Mouse (Mus musculus) embryo, embryonic 11.5 days (tissue): ENCODE measurements around the gene Palm3.
A peak's percentile ranks its signal among the peaks of the same experiment; 100 is the strongest.
"Not testable (repeated sequence)": the region's sequence is repeated elsewhere in the genome, so short reads cannot be mapped to it uniquely, and the experiment has no call there.

Experiments used
- DNase-seq: peaks from one replicate; pipeline ENCODE4 v3.0.0-alpha.2; 2012; ENCODE audit warnings: low read depth, low spot score

The Palm3 gene

DNA sequence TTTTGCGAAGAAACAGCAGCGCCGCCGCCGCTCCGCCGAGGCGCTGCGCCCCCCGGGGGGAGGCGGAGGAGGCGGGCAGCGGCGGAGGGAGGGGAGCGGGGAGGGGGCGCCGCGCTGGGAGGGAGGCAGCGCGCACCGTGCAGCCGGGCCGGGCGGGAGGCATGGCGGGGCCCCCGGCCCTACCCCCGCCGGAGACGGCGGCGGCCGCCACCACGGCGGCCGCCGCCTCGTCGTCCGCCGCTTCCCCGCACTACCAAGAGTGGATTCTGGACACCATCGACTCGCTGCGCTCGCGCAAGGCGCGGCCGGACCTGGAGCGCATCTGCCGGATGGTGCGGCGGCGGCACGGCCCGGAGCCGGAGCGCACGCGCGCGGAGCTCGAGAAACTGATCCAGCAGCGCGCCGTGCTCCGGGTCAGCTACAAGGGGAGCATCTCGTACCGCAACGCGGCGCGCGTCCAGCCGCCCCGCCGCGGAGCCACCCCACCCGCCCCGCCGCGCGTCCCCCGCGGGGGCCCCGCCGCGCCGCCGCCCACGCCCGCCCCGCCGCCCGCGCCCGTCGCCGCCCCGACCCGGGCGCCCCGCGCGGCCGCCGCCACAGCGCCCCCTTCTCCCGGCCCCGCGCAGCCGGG lies 23.6 kb upstream of the Palm3 start, which contains the start of gene Samd1:
Samd1 (plus strand) TSS at position 162 of the 631 bp plus-strand sequence.
- DNase-seq = no peak

DNA sequence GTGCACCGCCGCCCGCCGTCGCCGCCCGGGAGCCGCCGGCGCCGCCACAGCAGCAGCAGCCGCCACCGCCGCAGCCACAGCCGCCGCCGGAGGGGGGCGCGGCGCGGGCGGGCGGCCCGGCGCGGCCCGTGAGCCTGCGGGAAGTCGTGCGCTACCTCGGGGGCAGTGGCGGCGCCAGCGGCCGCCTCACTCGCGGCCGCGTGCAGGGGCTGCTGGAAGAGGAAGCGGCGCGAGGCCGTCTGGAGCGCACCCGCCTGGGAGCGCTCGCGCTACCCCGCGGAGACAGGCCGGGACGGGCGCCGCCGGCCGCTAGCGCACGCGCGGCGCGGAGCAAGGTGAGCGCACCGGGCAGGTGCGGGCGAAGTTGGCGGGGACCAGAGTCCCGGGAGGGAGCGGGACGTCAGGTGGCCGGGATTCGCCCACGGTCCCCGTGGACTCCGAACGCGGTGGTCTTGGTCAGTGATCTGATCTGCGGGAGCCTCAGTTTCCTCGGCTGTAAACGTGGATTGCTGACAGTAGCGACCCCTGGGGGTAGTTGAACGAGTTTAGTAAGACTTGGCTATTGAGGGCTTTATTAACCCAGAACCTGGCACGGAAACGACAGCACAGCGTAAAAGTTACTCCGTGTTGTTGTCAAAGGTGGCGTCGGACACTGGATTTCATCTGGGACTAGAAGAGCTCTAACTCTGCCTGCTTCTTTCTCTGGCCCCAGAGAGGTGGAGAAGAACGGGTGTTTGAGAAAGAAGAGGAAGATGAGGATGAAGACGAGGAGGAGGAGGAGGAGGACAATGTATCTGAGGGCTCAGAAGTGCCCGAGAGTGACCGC lies 22.8 kb upstream of the Palm3 start:
- DNase-seq = peak; percentile 54

- DNase-seq = no peak
Observed at GRCm38 (mm10) chr8:83999057-83999705, 22.1 kb upstream of the Palm3 start.

DNA sequence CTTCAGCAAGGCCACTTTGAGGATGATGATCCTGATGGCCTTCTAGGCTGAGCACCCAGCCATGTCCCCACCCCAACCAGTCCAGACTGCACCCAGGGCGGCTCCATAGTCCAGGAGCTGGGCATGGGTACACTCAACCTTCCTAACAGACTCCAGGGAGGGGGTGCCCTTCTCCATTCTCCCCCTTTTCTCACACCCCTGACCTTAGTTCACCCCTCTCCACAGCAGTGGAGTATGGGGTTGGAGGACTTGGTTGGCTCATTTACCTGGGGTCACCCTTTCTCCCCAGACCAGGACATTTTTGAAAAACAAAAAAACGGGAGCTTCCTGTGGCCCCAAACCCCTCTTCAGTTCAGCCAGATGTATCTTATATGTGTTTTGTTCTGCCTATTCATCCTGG lies 21.4 kb upstream of the Palm3 start:
- DNase-seq = no peak

- no peak for DNase-seq
Observed at GRCm38 (mm10) chr8:84001281-84002000, 19.8 kb upstream of the Palm3 start, which contains the start of gene 1700067K01Rik. Gene 1700067K01Rik (plus strand): TSS chr8:84001502.

- DNase-seq = no peak
Observed at GRCm38 (mm10) chr8:84002957-84003611, 18.2 kb upstream of the Palm3 start.

- no peak for DNase-seq
Observed at GRCm38 (mm10) chr8:84003612-84004246, 17.5 kb upstream of the Palm3 start.

DNA sequence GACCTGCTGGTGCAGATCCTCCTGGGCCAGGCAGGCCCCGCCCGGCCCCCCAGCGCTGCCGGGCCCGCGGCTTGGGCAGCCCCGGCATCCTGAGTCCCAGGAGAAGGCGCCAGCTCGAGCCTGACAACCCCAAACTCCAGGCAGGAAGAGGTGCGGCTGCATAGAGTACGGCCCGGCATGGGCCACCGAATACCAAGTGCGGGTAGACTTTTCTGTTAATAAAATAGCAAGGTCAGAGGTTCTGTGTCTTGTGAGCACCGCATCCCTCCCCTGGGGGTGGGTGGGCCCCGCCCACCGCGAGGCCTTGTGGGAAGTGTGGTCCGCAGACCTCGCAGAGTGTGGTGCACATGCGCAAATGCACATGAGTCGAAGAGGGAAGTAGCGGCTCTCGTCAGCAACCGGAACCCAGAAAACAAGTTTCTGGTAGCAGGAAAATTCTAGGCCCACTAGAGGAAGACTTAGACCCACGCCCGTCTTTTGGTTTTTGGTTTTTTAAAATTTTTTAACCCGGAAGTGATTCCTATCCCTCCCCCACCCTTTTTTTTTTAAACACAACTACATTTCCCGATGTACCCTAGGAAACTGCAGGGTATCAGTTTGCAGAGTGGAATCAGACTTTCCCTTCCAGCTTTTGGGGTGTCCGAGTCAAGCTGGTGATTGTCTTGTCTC lies 16.6 kb upstream of the Palm3 start:
- peak; percentile 91 for DNase-seq

- not testable (repeated sequence) for DNase-seq
Observed at GRCm38 (mm10) chr8:84005502-84005901, 15.8 kb upstream of the Palm3 start.

GRCm38 (mm10) chr8:84008362-84008761 lies 12.9 kb upstream of the Palm3 start:
- no peak for DNase-seq

DNA sequence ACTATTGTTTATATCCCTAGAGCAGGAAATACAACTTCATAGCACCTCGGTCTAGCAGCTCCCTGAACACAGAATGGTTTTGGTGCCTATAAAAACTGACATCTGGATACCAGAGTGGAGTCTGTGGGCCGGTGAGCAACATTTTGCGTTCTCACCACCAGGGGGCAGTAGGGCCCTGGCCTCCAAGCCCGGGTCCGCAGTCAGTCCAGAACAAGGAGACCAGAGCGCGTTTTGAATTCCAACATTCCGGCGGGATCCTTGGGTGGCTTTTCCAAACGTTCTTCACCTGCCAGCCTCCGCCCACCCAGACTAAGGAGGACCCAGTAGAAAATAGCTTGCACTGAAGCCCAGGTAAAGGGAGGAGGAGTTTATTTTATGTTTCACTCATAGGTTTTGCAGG lies 11.4 kb upstream of the Palm3 start:
- DNase-seq = peak; percentile 74

- no peak for DNase-seq
Observed at GRCm38 (mm10) chr8:84010625-84011611, 10.4 kb upstream of the Palm3 start.

DNA sequence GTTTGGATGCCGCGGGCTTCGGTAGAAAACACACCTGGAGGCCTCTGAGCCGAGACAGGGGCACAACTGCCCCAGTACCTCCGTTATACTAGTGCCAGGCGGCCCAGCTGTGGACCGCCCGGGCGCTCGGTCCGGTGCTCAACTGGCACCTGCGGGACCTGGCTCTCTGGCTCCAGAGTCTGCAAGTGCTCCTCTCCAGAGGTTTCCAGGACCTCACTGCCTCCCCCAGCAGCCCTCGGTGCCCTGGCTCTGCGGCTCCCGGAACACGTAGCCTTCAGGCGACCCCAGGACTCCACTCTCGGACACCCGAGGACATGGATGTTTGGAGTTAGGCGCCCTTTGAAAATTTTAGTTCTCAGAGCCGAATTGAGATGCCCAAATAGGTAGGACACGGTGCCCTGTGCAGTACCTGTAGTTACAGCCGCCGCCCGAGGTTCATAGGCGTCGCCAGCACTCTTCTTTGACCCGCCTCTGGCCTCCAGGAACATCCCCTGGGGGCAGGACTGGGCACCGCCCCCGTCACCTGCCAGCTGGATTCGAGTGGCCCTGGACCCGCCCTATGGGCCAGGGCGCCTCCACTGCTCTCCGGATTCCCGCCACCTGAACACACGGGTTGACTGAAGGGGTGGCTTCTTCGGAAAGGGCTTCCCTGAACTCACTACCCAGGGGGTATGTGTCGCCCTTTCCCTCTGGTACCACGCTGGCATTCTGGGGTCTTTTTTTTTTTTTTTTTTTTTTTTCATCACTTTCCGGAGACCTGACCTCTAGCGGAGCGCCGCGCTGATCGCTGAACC lies 9.4 kb upstream of the Palm3 start, which contains the start of gene 2210011C24Rik:
2210011C24Rik (minus strand) TSS at position 467 of the 794 bp plus-strand sequence.
- no peak for DNase-seq

DNA sequence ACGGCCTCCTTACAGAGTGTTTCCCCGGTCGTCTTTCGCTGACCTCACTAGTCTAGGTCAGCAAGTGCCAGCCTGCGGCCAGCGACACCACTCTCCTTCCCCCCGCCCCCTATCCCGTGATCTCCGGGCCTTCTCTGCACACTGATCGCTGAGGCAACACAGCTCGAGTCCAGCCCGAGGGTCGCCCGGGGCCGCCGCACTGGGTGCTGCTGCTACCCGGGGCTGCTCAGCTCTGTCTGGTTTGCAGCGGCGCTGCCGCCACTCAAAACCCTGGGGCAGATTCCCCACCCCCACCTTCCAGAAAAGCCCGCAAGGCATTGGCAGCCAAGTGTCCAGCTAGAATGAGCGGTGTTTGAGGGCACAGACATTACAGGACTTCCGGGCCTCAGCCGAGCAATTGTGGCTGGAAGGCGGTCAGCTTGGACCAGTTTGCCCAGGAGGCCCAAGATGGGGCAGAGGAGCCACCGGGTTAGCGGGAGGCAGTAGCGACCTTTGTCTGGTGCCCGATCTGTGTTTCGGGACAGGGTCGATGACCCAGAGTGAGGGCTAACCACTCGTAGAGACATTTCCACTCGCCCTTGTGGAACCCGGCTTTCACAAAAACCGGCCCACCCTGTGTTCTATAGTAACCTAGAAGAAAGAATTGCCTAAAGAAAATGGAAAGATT lies 8.6 kb upstream of the Palm3 start:
- no peak for DNase-seq

DNA sequence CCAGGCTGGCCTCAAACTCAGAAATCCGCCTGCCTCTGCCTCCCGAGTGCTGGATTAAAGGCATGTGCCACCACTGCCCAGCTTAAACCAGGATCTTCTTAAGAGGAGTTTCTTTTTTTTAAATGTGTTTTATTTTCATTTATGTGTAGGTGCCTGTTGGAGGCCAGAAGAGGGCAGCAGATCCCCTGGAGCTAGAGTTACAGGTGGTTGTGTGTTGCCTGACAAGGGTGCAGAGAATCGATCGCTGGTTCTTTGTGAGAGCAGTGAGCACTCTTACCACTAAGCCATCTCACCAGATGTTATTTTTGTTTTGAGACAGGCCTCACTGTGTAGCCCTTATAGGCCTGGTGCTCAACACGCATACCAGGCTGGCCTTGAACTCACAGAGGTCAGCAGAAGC lies 5.4 kb upstream of the Palm3 start:
- no peak for DNase-seq

DNA sequence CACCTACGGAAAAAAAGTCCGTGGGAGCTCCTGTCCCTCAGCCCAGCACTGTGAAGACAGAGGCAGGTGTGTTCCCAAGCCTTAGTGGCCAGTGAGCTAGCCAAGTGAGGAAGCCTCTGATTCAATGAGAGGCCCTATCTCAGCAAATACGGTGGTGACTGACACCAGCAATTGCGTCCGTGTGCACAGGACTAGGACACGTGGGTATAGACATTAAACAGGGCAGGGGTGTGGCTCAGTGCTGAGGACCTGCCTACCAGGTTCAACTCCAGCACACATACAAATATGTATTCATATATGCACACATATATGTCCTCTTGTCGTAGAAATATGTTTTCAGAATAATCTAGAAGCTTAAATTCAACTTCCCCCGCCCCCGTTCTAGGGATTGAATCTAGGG lies 1.5 kb upstream of the Palm3 start:
- DNase-seq = no peak

DNA sequence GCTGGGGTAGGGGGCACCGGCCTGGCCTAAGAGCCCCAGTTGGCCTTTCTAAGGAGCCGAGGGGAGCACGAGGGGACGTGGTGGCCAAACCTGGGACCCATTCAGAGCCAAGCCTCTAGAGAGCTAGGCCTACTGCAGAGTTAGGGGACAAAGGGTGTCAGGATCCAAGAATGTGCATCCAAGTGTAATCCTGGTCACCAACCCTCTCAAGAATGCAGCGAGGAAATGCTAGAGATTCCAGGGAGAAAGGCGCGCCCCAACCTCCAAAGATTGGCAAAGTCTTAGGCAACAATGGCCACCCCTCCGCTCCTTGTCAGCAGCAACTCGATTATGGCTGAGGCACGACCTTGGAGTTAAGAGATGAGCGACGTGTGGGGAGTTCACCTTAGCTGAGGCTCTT lies 298 bp downstream of the Palm3 start:
- no peak for DNase-seq

- DNase-seq = no peak
Observed at GRCm38 (mm10) chr8:84023085-84023484, 1.8 kb downstream of the Palm3 start.
